Mouse (Mus musculus) hindbrain, embryonic 14.5 days (tissue): Measurements from ENCODE around the gene Srgap3. TPM values are rescaled to one million over a fixed set of nuclear protein-coding genes. Genes with fewer than 3 reads are reported as not detected.
A peak's percentile ranks its signal among the peaks of the same experiment; 100 is the strongest.

Experiments
- ATAC-seq: fragments of 200-750 bp; cut with Nextera tagmentation; 2 replicates; pipeline ENCODE4 v1.8.0; 2017; ENCODE audit warnings: moderate number of reproducible peaks, mild to moderate bottlenecking, moderate TSS enrichment, moderate library complexity; ENCODE audit not compliant: low FRiP score
- DNase-seq: peaks from one replicate; pipeline ENCODE4 v3.0.0-alpha.2; 2015; ENCODE audit warnings: low spot score
- H3K27ac ChIP-seq: fragments of 300-500 bp; sonication (generic); 2 replicates; pipeline ENCODE4 v1.5.1; 2014; ENCODE audit warnings: mild to moderate bottlenecking, moderate library complexity
- H3K27me3 ChIP-seq: fragments of 300-500 bp; sonication (generic); 2 replicates; pipeline ENCODE4 v1.6.1; 2014; ENCODE audit warnings: mild to moderate bottlenecking, low read length, mixed read lengths; ENCODE audit not compliant: control insufficient read depth, insufficient read depth
- H3K36me3 ChIP-seq: fragments of 300-500 bp; sonication (generic); replicated peaks from 2 replicates; pipeline ENCODE4 v1.6.1; 2014; ENCODE audit not compliant: control insufficient read depth, insufficient read depth
- H3K4me1 ChIP-seq: fragments of 300-500 bp; sonication (generic); replicated peaks from 2 replicates; pipeline ENCODE4 v1.6.1; 2014; ENCODE audit warnings: antibody characterized with exemption, low read length, mixed read lengths; ENCODE audit not compliant: control insufficient read depth, insufficient read depth
- H3K4me2 ChIP-seq: fragments of 300-500 bp; sonication (generic); replicated peaks from 2 replicates; pipeline ENCODE4 v1.6.1; 2014; ENCODE audit warnings: mild to moderate bottlenecking, moderate library complexity
- H3K4me3 ChIP-seq: fragments of 300-500 bp; sonication (generic); replicated peaks from 2 replicates; pipeline ENCODE4 v1.5.1; 2014; ENCODE audit warnings: mild to moderate bottlenecking, low read length
- H3K9ac ChIP-seq: fragments of 300-500 bp; sonication (generic); 2 replicates; pipeline ENCODE4 v1.6.1; 2014
- H3K9me3 ChIP-seq: fragments of 300-500 bp; sonication (generic); 2 replicates; pipeline ENCODE4 v1.6.1; 2016; ENCODE audit warnings: low read length; ENCODE audit not compliant: control insufficient read depth
- WGBS: fragments of 180-500 bp; shearing (Covaris S2); extraction: QIAGEN DNeasy Blood & Tissue Kit; methylation state at CpG from one replicate; pipeline ENCODE4 v1.1.7; 2014; 5-methylcytosine and 5-hydroxymethylcytosine counted together
- polyA plus RNA-seq: library from polyadenylated mRNA; unstranded; fragments of >200 nt; fragmentation: Nextera tagmentation; extraction: Ambion mirVana; gene quantifications from 2 replicates; pipeline ENCODE4 v1.2.1, GENCODE M21; 2014

The Srgap3 gene
- polyA plus RNA-seq, 1 experiment from 2014 or later = 50.7 TPM

GRCm38 (mm10) chr6:112925234-112925975, 21.7 kb downstream of the Srgap3 start:
- H3K9ac ChIP-seq = no peak overlapping the region
- no peak for ATAC-seq
- WGBS = 60% methylated on average over 11 of the region's 11 CpGs

DNA sequence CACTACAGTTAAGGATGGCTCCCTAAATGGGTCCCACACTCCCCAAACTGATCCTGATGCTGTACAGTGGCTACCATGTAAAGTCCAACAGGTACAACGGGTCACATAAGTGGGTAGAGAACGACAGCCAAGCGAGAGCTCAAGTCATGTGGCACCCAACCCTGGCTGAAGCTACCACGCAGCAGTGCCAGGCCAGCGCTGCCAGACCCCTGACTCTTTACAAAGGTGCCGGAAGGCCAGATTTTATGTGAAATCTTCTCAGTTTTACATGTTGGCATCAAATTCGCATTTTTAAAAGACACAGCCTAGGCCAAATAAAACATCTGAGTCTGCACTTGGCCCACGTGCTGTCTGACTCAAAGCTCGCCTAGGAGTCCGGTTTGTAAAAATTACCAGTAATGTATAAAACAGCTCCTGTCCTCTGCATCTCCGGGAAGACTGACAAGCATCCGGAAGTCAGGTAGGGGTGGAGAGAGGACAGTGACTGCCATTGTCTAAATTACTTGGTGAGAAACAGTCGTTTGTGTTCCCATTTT, 22.4 kb downstream of the Srgap3 start:
- no peak overlapping the region for H3K27ac ChIP-seq

More at GRCm38 (mm10) chr6:112925234-112925975, 21.7 kb downstream of the Srgap3 start:
- Histone ChIP-seq H3K27ac (peak overlapping the region; percentile 44; the same call in 1 of the 2 replicates), H3K9me3 (no peaks in the 10 kb centered on the region), H3K4me3 (no peak overlapping the region), H3K27me3 (no peaks in the 10 kb centered on the region), H3K4me1 (peaks cover 73% of the 10 kb centered on the region), H3K4me2 (no peak overlapping the region), H3K36me3 (no peaks in the 10 kb centered on the region)
- no peak for DNase-seq

DNA sequence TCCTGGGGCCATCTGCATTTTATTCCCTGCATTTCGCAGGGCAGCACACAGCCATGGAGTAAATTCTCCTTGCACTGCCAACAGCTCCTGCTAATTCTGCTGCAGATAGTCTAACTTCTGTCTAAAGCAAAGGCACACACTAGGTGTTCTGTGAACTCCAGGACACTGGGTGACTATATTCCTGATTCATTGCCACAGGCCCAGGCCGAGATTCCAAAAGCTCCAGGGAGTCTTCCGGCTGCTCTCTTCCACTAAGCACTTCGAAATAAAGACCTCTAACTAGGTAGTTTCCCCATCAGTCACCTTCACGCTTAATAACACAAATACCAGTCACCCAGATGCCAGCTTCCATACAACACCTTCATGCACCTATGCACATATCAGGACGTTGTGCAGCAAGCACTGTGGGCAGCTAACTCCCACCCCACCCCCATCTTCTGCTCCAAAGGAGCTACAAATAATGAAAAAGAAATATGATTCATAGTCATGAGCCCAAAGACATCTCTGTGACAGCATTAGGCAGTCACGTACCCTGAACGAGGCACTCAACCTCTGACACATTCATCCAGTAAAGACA, 26.4 kb downstream of the Srgap3 start:
- Histone ChIP-seq H3K4me2 (no peak overlapping the region), H3K4me3 (no peak overlapping the region), H3K27ac (no peak overlapping the region), H3K9ac (no peak overlapping the region), H3K36me3 (no peaks in the 10 kb centered on the region), H3K9me3 (no peaks in the 10 kb centered on the region), H3K27me3 (no peaks in the 10 kb centered on the region), H3K4me1 (peaks cover 33% of the 10 kb centered on the region)
- ATAC-seq (no peak), DNase-seq (no peak)
- 69% methylated on average over 8 of the region's 8 CpGs for WGBS

More for the DNA sequence above, 22.4 kb downstream of the Srgap3 start:
- Histone ChIP-seq H3K9me3 (no peaks in the 10 kb centered on the region), H3K4me2 (no peak overlapping the region), H3K4me3 (no peak overlapping the region), H3K36me3 (no peaks in the 10 kb centered on the region), H3K27me3 (no peaks in the 10 kb centered on the region), H3K4me1 (peaks cover 66% of the 10 kb centered on the region), H3K9ac (no peak overlapping the region)
- ATAC-seq (no peak), DNase-seq (no peak)
- whole genome bisulfite sequencing = 74% methylated on average over 13 of the region's 13 CpGs

- H3K36me3 ChIP-seq = no peaks in the 10 kb centered on the region; the same call in 1 of the 2 replicates
- WGBS = 71% methylated on average over 8 of the region's 8 CpGs
- H3K27me3 ChIP-seq = no peaks in the 10 kb centered on the region
- H3K4me2 ChIP-seq = no peak overlapping the region
- ATAC-seq (no peak), DNase-seq (no peak)
- no peak overlapping the region for H3K4me3 ChIP-seq
- peaks cover 22% of the 10 kb centered on the region for H3K4me1 ChIP-seq
- H3K27ac ChIP-seq = no peak overlapping the region
- H3K9me3 ChIP-seq = no peaks in the 10 kb centered on the region
- H3K9ac ChIP-seq = no peak overlapping the region
Measured at GRCm38 (mm10) chr6:112917717-112918116, 29.3 kb downstream of the Srgap3 start.

- WGBS = 98% methylated on average over 2 of the region's 2 CpGs
- Histone ChIP-seq H3K4me2 (no peak overlapping the region), H3K9ac (no peak overlapping the region), H3K27ac (no peak overlapping the region), H3K27me3 (no peaks in the 10 kb centered on the region), H3K36me3 (no peaks in the 10 kb centered on the region; the same call in 1 of the 2 replicates), H3K4me3 (no peak overlapping the region), H3K9me3 (no peaks in the 10 kb centered on the region), H3K4me1 (peaks cover 11% of the 10 kb centered on the region; the same call in 1 of the 2 replicates)
- DNase-seq (no peak), ATAC-seq (no peak)
Measured at GRCm38 (mm10) chr6:112916243-112916642, 30.8 kb downstream of the Srgap3 start.

- Histone ChIP-seq H3K9ac (no peak overlapping the region), H3K9me3 (no peaks in the 10 kb centered on the region), H3K4me2 (no peak overlapping the region), H3K4me1 (peaks cover 8% of the 10 kb centered on the region; the same call in 1 of the 2 replicates), H3K4me3 (no peak overlapping the region), H3K27ac (no peak overlapping the region), H3K27me3 (no peaks in the 10 kb centered on the region), H3K36me3 (no peaks in the 10 kb centered on the region; the same call in 1 of the 2 replicates)
- WGBS = 87% methylated on average over 5 of the region's 5 CpGs
- ATAC-seq (no peak), DNase-seq (no peak)
Measured at GRCm38 (mm10) chr6:112912552-112912951, 34.5 kb downstream of the Srgap3 start.

GRCm38 (mm10) chr6:112909711-112910110, 37.4 kb downstream of the Srgap3 start:
- no peak overlapping the region for H3K4me2 ChIP-seq
- H3K4me1 ChIP-seq = peaks cover 8% of the 10 kb centered on the region; the same call in 1 of the 2 replicates
- H3K9ac ChIP-seq = no peak overlapping the region
- no peaks in the 10 kb centered on the region; the same call in 1 of the 2 replicates for H3K36me3 ChIP-seq
- 69% methylated on average over 2 of the region's 2 CpGs for WGBS
- H3K9me3 ChIP-seq = no peaks in the 10 kb centered on the region
- ATAC-seq (no peak), DNase-seq (no peak)
- no peak overlapping the region for H3K27ac ChIP-seq
- no peak overlapping the region for H3K4me3 ChIP-seq
- no peaks in the 10 kb centered on the region for H3K27me3 ChIP-seq

DNA sequence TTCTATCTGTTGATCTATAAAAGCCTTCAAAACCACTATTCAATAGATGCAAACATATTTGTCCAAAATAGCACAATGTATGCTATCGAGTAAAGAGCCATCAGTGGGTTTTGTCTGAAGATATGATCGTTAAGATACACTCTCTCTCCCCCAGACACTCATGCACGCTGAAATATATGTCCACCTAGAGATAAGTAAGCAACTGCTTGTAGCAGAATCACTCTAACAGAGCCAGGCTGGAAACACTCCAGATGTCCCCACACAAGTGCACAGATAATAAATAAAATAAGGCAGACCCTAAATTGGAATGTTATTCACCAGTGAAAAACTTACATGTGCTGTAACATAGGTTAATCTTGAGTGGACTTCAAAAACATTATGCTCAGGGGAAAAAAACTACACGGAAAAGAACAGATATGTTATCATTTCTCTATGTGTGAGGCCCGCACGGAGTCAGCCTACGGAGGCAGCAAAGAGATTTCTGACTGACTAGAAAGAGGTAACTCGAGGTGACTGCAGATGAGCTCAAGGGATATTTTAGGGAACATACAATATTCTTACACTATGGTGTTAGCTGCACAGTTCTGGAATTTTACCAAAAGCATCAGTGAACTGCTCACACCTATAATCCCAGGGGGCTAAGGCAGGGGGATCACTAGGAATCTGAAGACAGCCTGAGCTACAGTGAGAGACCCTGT, 39.0 kb downstream of the Srgap3 start:
- Histone ChIP-seq H3K4me1 (peaks cover 20% of the 10 kb centered on the region), H3K4me2 (no peak overlapping the region), H3K9ac (no peak overlapping the region), H3K27me3 (no peaks in the 10 kb centered on the region), H3K4me3 (no peak overlapping the region), H3K9me3 (no peaks in the 10 kb centered on the region), H3K36me3 (no peaks in the 10 kb centered on the region), H3K27ac (no peak overlapping the region)
- ATAC-seq (no peak), DNase-seq (no peak)
- WGBS = 87% methylated on average over 8 of the region's 8 CpGs

- Histone ChIP-seq H3K4me1 (peaks cover 53% of the 10 kb centered on the region), H3K9ac (peak overlapping the region; percentile 44; the same call in 1 of the 2 replicates), H3K27ac (peak overlapping the region; percentile 82)
Measured at GRCm38 (mm10) chr6:112903796-112904195, 43.3 kb downstream of the Srgap3 start.

More at GRCm38 (mm10) chr6:112903796-112904195, 43.3 kb downstream of the Srgap3 start:
- ATAC-seq (peak; percentile 25; the same call in 1 of the 2 replicates), DNase-seq (no peak)
- Histone ChIP-seq H3K36me3 (no peaks in the 10 kb centered on the region), H3K9me3 (no peaks in the 10 kb centered on the region), H3K4me3 (no peak overlapping the region), H3K27me3 (no peaks in the 10 kb centered on the region), H3K4me2 (peak overlapping the region; percentile 25; the same call in 1 of the 2 replicates)
- 73% methylated on average over 5 of the region's 5 CpGs for WGBS
